Mouse (Mus musculus) brain, embryonic 14.5 days (tissue): ENCODE data around the gene Ppp1r26. TPM values are rescaled to one million over a fixed set of nuclear protein-coding genes. Genes with fewer than 3 reads are reported as not detected.

Source experiments
- DNase-seq: peaks from one replicate; pipeline ENCODE4 v3.0.0-alpha.2; 2011; ENCODE audit warnings: low read depth
- CTCF ChIP-seq: fragments of 200-500 bp; IDR thresholded peaks from 2 replicates; pipeline ENCODE4 v1.5.1; 2012; ENCODE audit warnings: inconsistent platforms, mild to moderate bottlenecking, moderate library complexity, borderline replicate concordance; ENCODE audit not compliant: insufficient read depth, insufficient read length; ENCODE audit errors: extremely low read depth
- POLR2A ChIP-seq: fragments of 200-500 bp; IDR thresholded peaks from 2 replicates; pipeline ENCODE4 v1.6.1; 2012; ENCODE audit warnings: mild to moderate bottlenecking, inconsistent platforms, borderline replicate concordance; ENCODE audit not compliant: poor library complexity, insufficient read depth, insufficient read length, severe bottlenecking; ENCODE audit errors: extremely low read depth
- polyA plus RNA-seq: library from polyadenylated mRNA; depleted of rRNA; stranded (reverse); fragments of >200 nt; gene quantifications from 2 replicates; pipeline ENCODE4 v1.2.3, GENCODE M21; 2012; rRNA removed

Ppp1r26 gene
- polyA plus RNA-seq, 1 experiment: 28.3 TPM

DNA sequence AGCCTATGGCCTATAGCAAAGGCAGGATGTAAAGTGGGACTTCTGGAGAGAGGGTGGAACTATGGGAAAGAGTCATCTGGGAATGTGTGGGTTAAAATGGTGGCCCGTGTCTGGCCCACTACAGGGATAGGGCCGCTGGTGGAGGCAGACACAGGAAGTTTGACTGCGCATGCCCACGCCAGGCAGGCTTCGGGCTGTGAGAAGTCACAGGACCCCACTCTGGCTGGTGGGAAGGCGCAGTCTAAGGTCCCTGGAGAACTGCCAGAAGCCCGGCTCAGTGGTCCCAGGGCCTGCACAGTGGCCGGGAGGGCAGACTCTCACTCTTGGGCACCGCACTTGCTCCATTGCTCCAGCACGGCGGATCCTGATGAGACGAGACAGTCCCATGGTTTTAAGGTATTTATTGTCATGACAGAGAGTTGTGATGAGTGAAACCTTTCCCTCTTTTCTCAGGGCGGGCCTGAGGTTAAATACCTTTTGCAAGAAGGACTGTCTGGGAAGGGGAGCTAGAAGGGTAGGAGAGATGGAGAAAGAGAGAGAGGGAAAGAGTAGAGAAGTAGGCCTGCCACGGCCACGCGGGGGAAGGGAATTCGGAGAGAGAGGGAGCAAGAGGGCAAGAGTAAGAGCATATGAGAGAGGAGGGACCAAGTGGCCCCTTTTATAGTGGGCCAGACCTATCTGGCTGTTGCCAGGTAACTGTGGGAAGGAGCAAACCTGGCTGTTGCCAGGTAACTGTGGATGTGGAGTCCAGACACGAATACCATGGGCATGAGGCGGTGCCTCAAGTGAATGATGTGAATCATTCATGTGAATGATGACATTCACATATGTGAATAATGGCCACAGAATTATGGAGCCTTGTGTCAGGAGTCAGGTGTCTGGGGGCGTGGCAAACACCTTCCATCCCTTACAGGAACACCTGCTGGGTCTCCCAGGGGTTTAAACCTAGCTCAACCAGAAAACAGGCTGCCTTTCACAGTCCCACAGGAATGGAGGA is 32.9 kb downstream of the Ppp1r26 start:
- no peak for DNase-seq

DNA sequence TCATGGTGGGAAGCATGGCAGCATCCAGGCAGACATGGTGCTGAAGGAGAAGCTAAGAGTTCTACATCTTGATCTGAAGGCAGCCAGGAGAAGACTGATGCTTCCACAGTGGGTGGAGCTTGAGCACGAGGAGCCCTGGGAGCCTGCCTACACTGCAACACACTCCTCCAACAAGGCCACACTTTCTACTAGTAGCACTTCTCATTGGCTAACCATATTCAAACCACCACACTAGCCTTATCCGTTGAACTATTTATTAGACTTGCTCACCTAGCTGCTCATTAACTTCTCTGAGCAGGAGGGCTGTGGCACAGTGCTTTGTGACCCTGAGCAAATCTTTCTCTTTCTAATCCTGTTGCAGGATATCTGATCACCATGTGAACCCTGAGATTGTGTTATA is 37.3 kb downstream of the Ppp1r26 start:
- TF ChIP-seq POLR2A (no peak), CTCF (no peak)
- DNase-seq: no peak

More for the DNA sequence above, 32.9 kb downstream of the Ppp1r26 start:
- TF ChIP-seq POLR2A (no peak), CTCF (no peak)

DNA sequence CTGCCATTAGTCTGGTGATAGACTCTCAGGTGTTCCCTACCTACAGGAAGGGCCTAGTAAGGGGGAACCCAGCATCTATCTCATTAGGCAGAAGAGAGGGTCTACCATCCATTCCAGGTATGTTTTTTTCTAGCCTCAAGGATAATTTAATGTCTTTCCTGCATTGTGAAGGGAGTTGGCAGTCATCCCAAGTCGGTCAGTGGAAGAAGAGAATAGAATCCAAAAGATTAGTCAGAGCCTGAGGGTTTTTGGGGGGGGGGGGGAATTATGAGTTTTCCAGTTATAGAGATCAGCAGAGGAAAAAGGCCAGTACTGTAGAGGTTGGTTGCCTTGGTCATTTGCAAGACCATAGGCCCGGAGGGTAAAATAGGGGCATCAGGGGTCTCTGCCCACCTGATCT is 47.9 kb downstream of the Ppp1r26 start:
- no peak for DNase-seq
- no peak for TF ChIP-seq CTCF
- TF ChIP-seq POLR2A: no peak

DNA sequence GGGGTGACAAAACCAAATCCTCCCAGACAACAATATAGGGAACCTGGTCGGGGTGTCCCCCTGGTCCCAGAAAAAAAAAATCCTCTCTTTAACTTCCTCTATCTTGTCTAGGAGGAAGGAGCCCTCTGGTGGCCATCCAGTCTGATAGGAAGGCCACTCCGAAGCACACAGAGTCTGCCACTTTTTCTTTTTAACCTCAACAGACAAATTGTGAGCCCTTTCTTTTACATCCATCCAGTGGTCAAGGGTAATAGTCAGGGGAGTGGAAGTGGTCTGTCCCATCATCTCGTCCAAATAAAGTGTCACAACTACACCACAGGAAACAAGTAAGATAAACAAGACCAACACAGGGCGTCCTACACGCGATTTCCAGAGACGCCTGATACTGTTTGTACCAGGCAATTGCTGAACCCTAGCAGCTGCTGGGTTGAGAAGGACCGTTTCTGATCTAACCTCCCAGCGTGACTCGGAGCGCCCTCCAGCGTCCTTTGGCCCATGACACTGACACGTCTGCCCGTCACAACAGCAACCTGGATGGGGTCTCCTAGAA is 48.7 kb downstream of the Ppp1r26 start:
- TF ChIP-seq POLR2A (no peak), CTCF (peak; percentile 8; the same call in 1 of the 2 replicates)
- no peak for DNase-seq

DNA sequence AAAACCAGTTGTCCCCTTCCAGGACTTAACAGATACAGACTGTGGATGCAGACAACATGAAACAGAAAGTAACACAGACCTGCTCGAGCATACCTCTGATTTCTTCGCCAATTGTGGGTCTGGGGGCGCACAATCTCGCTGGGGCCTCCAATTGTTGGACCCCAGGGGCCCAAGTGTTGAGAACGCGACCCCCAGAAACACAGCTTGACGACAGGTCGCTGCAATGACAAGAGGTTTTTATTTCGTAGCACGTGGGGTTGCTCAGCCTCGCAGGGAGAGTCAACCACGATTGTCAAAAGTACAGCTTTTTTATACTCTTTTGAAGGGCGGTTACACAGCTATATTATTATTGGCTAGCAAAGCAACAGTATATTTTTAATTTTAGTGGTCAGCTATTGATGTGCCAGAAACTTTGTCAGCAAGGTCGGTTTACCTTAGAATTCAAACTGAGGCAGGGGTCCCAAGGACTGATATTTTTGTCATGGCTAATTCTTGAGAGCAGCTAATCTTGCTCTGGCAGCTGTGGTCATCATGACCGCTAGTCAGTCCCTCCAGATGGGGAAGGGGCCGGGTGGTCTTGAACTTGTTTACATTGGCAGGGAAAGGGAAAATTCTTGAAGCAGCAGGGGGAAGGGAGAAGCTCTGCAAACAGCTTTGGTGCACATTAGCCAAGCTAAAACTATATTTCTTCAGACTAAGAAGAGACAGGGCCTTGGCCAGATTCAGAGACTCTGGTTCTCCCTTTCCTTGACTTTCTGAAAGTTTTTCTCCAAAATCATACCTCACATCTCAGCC is 49.4 kb downstream of the Ppp1r26 start:
- no peak for DNase-seq
- TF ChIP-seq CTCF (no peak), POLR2A (no peak)

DNA sequence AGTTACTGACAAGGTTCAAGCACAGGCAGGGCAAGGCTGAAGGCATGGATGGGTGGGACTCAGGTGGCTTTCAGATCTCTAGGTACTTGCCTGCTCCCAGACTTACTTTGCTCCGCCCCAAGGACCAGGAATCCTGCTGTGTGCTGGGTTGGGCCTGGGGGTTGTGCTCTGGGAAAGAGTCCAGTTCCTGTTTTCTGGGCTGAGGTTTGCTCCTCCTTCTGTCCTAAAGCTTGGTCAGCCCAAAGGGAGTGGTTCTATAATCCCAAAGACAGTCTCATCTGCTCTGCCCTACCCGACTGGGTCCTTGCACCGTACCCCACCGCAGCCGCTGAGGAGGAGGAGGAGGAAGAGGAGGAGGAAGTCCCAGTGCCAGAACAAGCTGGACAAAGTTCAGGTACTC is 50.1 kb downstream of the Ppp1r26 start, which contains the start of gene Gbgt1:
Gbgt1 (plus strand) TSS at position 221 of the 400 bp plus-strand sequence.
- TF ChIP-seq POLR2A: no peak
- no peak for TF ChIP-seq CTCF
- no peak for DNase-seq

DNA sequence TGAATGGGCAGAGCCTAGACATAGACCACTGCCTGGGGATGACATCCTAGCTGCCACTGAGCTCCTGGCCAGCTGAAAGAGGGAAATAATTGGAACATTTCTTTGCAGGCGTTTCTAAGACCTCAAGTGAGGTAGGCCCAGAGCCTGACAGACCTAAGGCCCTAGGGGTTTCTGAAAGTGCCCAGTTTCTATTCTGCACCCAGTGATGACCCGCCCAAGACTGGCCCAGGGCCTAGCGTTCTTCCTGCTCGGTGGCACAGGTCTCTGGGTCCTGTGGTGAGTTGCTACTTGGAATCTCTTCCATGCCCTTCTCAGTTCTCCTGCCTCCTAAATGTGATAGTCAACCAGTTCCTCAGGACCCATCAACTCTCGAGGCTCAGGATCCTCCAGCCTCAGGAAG is 51.0 kb downstream of the Ppp1r26 start:
- TF ChIP-seq POLR2A: no peak
- TF ChIP-seq CTCF: no peak
- DNase-seq: no peak

DNA sequence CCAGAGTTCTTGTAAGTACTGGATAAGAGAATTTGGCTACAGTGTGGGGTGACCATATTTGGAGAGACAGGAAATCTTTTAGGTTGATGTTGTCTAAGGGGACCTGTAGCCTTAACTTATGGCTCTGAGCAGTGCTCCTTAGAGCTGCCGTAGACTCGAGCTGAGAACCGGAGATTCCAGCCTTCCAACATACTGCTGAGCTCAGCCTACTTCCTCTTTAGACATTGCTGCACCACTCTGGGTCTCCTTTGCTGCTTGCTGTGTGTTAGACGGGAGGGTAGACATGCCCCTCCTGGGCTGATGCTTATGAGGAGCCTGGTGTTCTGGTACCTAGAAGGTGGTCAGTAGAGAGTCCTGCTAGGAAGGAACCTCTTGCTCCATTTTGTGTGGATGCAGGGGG is 51.8 kb downstream of the Ppp1r26 start:
- TF ChIP-seq POLR2A: no peak
- TF ChIP-seq CTCF: no peak
- no peak for DNase-seq

DNA sequence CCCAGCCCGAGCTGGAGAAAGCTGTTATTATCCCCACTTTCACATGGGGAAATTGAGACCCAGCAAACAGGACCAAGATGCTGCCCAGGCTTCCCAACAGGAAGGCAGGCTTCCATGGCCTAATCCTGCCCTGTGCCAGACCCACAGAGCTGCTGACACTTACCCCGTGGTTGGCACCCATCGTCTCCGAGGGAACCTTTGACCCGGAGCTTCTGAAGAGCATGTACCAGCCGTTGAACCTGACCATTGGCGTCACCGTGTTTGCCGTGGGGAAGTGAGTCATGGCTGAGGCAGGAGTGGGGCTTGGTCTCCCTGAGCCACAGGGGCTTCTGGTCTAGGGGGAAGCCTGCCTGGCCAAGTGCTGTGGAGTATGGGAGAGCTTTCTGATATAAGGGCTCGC is 56.4 kb downstream of the Ppp1r26 start:
- TF ChIP-seq CTCF (no peak), POLR2A (no peak)
- no peak for DNase-seq

DNA sequence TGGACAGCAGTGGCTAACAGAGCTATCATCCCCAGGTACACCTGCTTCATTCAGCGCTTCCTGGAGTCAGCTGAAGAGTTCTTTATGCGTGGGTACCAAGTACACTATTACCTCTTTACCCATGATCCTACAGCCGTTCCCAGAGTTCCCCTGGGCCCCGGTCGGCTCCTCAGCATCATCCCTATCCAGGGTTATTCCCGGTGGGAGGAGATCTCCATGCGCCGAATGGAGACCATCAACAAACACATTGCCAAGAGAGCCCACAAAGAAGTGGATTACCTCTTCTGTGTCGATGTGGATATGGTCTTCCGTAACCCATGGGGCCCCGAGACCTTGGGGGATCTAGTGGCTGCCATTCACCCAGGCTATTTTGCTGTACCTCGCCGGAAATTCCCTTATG is 58.1 kb downstream of the Ppp1r26 start:
- TF ChIP-seq CTCF: no peak
- no peak for TF ChIP-seq POLR2A

More for the DNA sequence above, 58.1 kb downstream of the Ppp1r26 start:
- no peak for DNase-seq

Other genes with a start within 250 kb of the Ppp1r26 start
- 1.3 and 2.1 TPM in 2 replicates for gene 1700007K13Rik, start 19.5 kb downstream of the Ppp1r26 start, polyA plus RNA-seq
- gene Mrps2, start 21.3 kb downstream of the Ppp1r26 start, polyA plus RNA-seq: 50.3 and 61.5 TPM in 2 replicates
- gene Gbgt1, start 50.1 kb downstream of the Ppp1r26 start, polyA plus RNA-seq: 0.91 and 1.8 TPM in 2 replicates
- gene Gm10134, start 59.3 kb downstream of the Ppp1r26 start, polyA plus RNA-seq: 0.37 TPM in 1 of 2 replicates, not detected in the other
- 179 and 191 TPM in 2 replicates for gene Ralgds, start 66.3 kb downstream of the Ppp1r26 start, polyA plus RNA-seq
- gene Cel, start 116.6 kb downstream of the Ppp1r26 start, polyA plus RNA-seq: 0.10 and 0.14 TPM in 2 replicates
- gene Gtf3c5, start 137.0 kb downstream of the Ppp1r26 start, polyA plus RNA-seq: 45.9 and 51.4 TPM in 2 replicates
- 0.09 and 0.33 TPM in 2 replicates for gene Gfi1b, start 175.2 kb downstream of the Ppp1r26 start, polyA plus RNA-seq
- 35.8 and 40.6 TPM in 2 replicates for gene Tsc1, start 194.4 kb downstream of the Ppp1r26 start, polyA plus RNA-seq